Mouse (Mus musculus) cerebellum, adult 2 months (tissue): ENCODE results near the gene Atp6v1b1.

Experiments used
- CTCF ChIP-seq: fragments of 200-500 bp; IDR thresholded peaks from 2 replicates; pipeline ENCODE4 v1.5.1; 2011; ENCODE audit warnings: low read depth, mild to moderate bottlenecking, control low read depth, low read length, moderate library complexity, borderline replicate concordance; ENCODE audit not compliant: insufficient read depth
- POLR2A ChIP-seq: fragments of 200-500 bp; IDR thresholded peaks from 2 replicates; pipeline ENCODE4 v1.6.1; 2011; ENCODE audit warnings: low read length, control low read depth, borderline replicate concordance; ENCODE audit not compliant: insufficient read depth

DNA sequence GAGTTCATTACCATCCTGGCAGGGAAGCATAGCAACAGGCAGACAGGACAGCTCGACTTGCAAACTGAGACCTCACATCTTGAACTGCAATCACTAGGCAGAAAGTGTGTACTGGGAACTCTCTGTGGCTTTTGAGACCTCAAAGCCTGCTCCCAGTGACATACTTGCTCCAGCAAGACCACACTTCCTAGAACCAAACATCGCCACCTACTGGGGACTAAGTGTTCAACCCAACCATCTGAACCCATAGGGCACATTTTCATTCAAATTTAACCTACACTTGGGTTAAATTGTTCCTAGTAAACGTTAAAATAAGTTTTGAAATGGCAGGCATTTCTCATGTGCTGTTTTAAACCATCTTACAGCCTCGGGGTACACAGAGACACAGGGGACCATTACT lies 15.6 kb upstream of the Atp6v1b1 start:
- TF ChIP-seq CTCF (no peak), POLR2A (no peak)
